Mouse (Mus musculus) CD4-positive naive resting alpha-beta T cell, adult 76 days (primary cell): ENCODE measurements around the gene Tprkb. TPM values are rescaled to one million over a fixed set of nuclear protein-coding genes. Genes with fewer than 3 reads are reported as not detected.

Experiments
- total RNA-seq: library from RNA; stranded (reverse); gene quantifications from one replicate; pipeline ENCODE4 v1.2.4, GENCODE M21; 2023

The Tprkb gene
- total RNA-seq, result 22.9 TPM

DNA sequence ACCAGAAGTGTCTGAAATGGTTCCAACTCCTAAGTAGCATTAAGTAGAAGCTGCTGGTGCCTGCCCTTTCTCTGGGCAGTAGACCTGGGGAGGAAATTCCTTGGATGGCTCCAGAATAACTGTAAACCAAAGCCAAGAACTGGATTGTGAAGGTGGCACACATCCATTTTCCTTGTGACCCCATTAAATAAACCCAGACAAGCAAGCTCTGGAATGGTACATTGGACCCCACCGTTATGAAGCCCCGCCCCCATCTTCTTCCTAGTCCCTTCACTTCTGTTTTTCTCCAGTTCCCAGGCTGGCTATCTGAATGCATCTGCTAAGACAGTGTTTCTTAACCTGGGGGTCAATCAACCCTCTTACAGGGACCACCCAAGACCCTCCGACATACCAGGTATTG is at the start of gene Tprkb:
Tprkb (plus strand) TSS at position 279 of the 400 bp plus-strand sequence.

GRCm38 (mm10) chr6:85869006-85869405 is 42.7 kb upstream of the Tprkb start, which contains the start of gene Nat8f2:
Nat8f2 (minus strand) TSS chr6:85869158.

GRCm38 (mm10) chr6:85904642-85905061 is 7.0 kb upstream of the Tprkb start, which contains the start of gene Nat8f4:
Nat8f4 (minus strand) TSS chr6:85904884.

DNA sequence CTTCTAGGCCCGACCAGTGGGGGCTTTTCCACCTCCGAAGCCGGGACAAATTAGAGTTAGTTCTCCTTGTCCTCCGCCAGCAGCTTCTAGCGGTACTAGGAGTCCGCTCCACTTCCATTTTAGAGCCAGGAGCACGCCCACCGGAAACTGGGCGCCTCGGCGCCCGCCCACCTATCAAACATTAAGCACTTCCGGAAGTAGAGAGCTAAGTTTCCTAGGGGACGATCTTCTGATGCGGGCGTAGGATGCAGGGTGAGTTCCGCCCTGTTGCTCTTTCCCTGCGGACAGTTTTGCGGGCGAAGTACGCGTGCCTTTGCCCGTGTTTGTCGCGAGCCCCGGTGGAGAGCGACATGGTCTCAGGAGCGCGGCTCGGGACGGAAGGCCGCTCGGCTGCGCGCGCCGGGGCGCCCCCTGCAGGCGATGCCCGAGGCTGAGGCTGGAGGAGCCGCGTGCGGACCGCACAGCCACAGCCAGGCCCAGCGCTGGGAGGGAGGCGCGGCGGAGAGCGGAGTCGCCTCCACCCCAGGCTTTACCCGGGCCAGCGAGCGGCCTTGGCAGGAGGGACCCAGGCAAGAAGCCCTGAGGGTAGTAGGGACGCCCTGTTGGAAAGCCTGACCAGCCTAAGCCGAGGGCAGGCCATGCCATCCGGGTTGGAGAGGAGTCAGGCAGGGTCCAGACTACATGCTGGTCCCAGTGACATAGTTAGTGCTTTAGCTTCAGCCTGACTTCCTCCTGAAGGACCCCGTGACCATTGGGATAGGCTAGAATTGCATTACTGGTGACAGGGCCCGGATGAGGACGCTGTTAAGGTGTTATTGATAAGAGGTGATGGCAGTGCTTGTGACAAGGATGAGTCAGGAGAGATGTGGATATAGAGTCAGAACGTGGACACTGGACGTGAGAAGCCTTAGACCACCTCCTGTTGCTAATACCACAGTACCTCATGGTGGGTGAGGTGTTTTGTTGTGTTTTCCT is 4.2 kb downstream of the Tprkb start, which contains the start of gene Nat8f1:
Nat8f1 (minus strand) TSS at position 149 of the 975 bp plus-strand sequence.

GRCm38 (mm10) chr6:85961101-85962091 is 49.7 kb downstream of the Tprkb start, which contains the start of gene Dusp11:
Dusp11 (minus strand) TSS chr6:85961667.

Other genes starting within 250 kb of the Tprkb start
- gene Nat8f7, start 198.7 kb upstream of the Tprkb start, total RNA-seq, result not detected
- not detected for gene Nat8f3, start 146.1 kb upstream of the Tprkb start, total RNA-seq
- not detected for gene Nat8f6, start 90.9 kb upstream of the Tprkb start, total RNA-seq
- gene Nat8f5, start 90.9 kb upstream of the Tprkb start, total RNA-seq, result not detected
- gene Nat8, start 79.8 kb upstream of the Tprkb start, total RNA-seq, result not detected
- 0.56 TPM for gene Nat8f2, start 42.7 kb upstream of the Tprkb start, total RNA-seq
- gene Nat8f4, start 7.0 kb upstream of the Tprkb start, total RNA-seq, result 3.4 TPM
- 2.2 TPM for gene Nat8f1, start 3.8 kb downstream of the Tprkb start, total RNA-seq
- gene Dusp11, start 49.8 kb downstream of the Tprkb start, total RNA-seq, result 245 TPM
- gene Figla, start 104.3 kb downstream of the Tprkb start, total RNA-seq, result not detected
- 1.6 TPM for gene Add2, start 116.8 kb downstream of the Tprkb start, total RNA-seq